Mouse (Mus musculus): ENCODE data around the gene Setx. TPM values are rescaled to one million over a fixed set of nuclear protein-coding genes. Genes with fewer than 3 reads are reported as not detected.

Setx gene
- polyA plus RNA-seq, 1 experiment from 2014 or later: 21.8 TPM

- Histone ChIP-seq H3K4me2 (replicated peaks; ENCODE audit: low read depth, low read length) (no peak overlapping the region), H3K27ac (ENCODE audit: low read depth, low read length) (no peak overlapping the region), H3K9ac (ENCODE audit: low read depth, low read length) (no peak overlapping the region), H3K4me1 (replicated peaks; ENCODE audit: control insufficient read depth, insufficient read depth, low read length) (no peaks in the 10 kb centered on the region), H3K9me3 (ENCODE audit: control insufficient read depth, low read length) (no peaks in the 10 kb centered on the region), H3K4me3 (ENCODE audit: low read depth, low read length) (no peak overlapping the region), H3K27me3 (ENCODE audit: control insufficient read depth, insufficient read depth, low read length) (peaks cover 12% of the 10 kb centered on the region), H3K36me3 (ENCODE audit: control insufficient read depth, insufficient read depth, low read length) (no peaks in the 10 kb centered on the region)
- no peak for ATAC-seq (ENCODE audit: low FRiP score)
- DNase-seq (ENCODE audit: low spot score): no peak
- WGBS: 71% methylated on average over 12 of the region's 12 CpGs
Measured at GRCm38 (mm10) chr2:29196844-29197243, 72.9 kb downstream of the Setx start.

DNA sequence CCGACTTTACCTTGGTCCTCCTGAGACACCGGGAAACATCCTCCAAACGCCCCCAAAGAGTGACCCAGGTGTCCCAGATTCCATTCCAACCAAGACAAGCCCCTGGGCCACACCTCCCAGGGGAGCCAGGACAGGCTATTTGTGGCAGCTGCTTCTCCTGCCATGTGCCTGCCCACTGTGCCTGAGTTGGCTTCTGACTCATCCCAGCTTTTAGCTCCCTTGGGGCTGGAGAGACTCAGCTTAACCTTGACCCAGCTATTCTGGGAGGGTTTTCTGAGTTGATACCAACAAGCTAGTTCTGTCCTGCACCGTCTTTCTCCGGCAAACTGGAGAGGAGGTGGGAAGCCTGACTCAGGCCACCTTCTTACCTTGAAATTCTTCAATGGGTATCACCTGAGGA lies 74.5 kb downstream of the Setx start:
- no peak overlapping the region for H3K4me3 ChIP-seq (ENCODE audit: low read depth, low read length)
- no peaks in the 10 kb centered on the region for H3K9me3 ChIP-seq (ENCODE audit: control insufficient read depth, low read length)
- no peaks in the 10 kb centered on the region for H3K36me3 ChIP-seq (ENCODE audit: control insufficient read depth, insufficient read depth, low read length)
- DNase-seq (ENCODE audit: low spot score) (no peak), ATAC-seq (ENCODE audit: low FRiP score) (no peak)
- 81% methylated on average over 5 of the region's 5 CpGs for WGBS
- H3K4me1 ChIP-seq (replicated peaks; ENCODE audit: control insufficient read depth, insufficient read depth, low read length): no peaks in the 10 kb centered on the region
- no peak overlapping the region for H3K27ac ChIP-seq (ENCODE audit: low read depth, low read length)
- no peak overlapping the region for H3K9ac ChIP-seq (ENCODE audit: low read depth, low read length)
- H3K27me3 ChIP-seq (ENCODE audit: control insufficient read depth, insufficient read depth, low read length): peaks cover 12% of the 10 kb centered on the region
- H3K4me2 ChIP-seq (replicated peaks; ENCODE audit: low read depth, low read length): no peak overlapping the region

DNA sequence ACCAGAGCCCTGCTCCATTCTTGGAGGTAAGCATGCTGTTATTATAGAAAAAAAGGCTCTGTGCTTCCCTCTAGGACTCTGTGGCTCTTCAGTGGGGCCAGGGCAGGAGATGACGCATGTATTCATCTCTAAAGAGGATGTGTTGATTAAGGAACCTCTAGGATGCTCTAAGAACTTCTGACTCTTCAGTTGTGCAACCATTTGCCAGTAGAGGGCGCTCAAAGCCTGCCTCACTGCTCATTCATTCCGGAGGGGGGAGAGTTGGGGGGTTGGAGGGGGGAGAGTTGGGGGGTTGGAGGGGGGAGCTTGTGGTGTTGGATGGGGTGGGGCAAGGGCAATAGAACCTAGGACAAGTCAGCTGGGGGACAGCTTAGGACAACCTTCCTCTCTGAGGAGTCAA lies 75.9 kb downstream of the Setx start:
- Histone ChIP-seq H3K9ac (ENCODE audit: low read depth, low read length) (no peak overlapping the region), H3K27ac (ENCODE audit: low read depth, low read length) (no peak overlapping the region), H3K4me1 (replicated peaks; ENCODE audit: control insufficient read depth, insufficient read depth, low read length) (no peaks in the 10 kb centered on the region), H3K9me3 (ENCODE audit: control insufficient read depth, low read length) (no peaks in the 10 kb centered on the region), H3K27me3 (ENCODE audit: control insufficient read depth, insufficient read depth, low read length) (peaks cover 12% of the 10 kb centered on the region), H3K4me2 (replicated peaks; ENCODE audit: low read depth, low read length) (no peak overlapping the region), H3K36me3 (ENCODE audit: control insufficient read depth, insufficient read depth, low read length) (no peaks in the 10 kb centered on the region), H3K4me3 (ENCODE audit: low read depth, low read length) (no peak overlapping the region)
- peak; percentile 63 for DNase-seq (ENCODE audit: low spot score)
- WGBS: 10% methylated on average over 3 of the region's 3 CpGs
- no peak for ATAC-seq (ENCODE audit: low FRiP score)

DNA sequence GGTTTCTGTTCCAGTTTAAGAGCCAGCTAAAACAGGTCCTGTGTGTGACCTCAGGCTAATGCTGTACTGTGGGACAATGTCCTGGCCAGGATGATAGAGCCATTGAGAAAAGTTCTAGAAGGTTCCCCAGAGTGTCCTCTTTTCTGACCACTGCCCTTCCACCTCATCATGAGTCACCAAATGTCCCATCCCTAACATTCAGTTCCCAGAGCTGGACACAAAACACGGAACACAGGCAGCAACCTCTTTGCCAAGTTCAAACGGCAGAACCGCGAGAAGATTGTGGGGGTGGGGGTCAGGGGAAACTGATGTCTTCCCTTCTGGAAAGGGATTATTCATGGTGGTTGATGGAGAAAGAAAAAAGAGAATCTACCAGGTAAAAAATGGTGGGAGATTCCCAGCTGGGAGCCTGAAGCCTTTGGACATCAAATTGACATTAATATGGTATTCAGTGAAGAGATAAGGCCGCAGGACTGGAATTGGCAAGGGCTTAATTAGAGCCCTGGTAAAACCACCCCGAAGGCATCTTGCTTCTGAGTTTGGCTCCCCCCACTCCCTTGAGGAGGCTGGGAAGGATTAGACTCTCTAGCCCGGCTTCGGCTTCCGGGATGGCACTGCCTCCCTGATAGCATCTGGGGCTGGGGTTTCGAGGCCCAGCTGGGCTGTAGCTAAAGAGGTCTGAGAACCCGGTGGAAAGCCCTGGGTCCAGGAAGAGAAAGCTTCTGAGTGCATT lies 77.4 kb downstream of the Setx start:
- H3K27ac ChIP-seq (ENCODE audit: low read depth, low read length): no peak overlapping the region
- ATAC-seq (ENCODE audit: low FRiP score) (no peak), DNase-seq (ENCODE audit: low spot score) (no peak)
- H3K4me2 ChIP-seq (replicated peaks; ENCODE audit: low read depth, low read length): no peak overlapping the region
- no peak overlapping the region for H3K4me3 ChIP-seq (ENCODE audit: low read depth, low read length)
- H3K4me1 ChIP-seq (replicated peaks; ENCODE audit: control insufficient read depth, insufficient read depth, low read length): no peaks in the 10 kb centered on the region
- no peaks in the 10 kb centered on the region for H3K9me3 ChIP-seq (ENCODE audit: control insufficient read depth, low read length)
- no peak overlapping the region for H3K9ac ChIP-seq (ENCODE audit: low read depth, low read length)
- peaks cover 2% of the 10 kb centered on the region; the same call in 1 of the 2 replicates for H3K27me3 ChIP-seq (ENCODE audit: control insufficient read depth, insufficient read depth, low read length)
- H3K36me3 ChIP-seq (ENCODE audit: control insufficient read depth, insufficient read depth, low read length): no peaks in the 10 kb centered on the region
- WGBS: 67% methylated on average over 11 of the region's 11 CpGs

- 40% methylated on average over 8 of the region's 8 CpGs for WGBS
- Histone ChIP-seq H3K36me3 (ENCODE audit: control insufficient read depth, insufficient read depth, low read length) (no peaks in the 10 kb centered on the region), H3K4me1 (replicated peaks; ENCODE audit: control insufficient read depth, insufficient read depth, low read length) (no peaks in the 10 kb centered on the region), H3K9me3 (ENCODE audit: control insufficient read depth, low read length) (no peaks in the 10 kb centered on the region), H3K4me3 (ENCODE audit: low read depth, low read length) (no peak overlapping the region), H3K27ac (ENCODE audit: low read depth, low read length) (no peak overlapping the region), H3K9ac (ENCODE audit: low read depth, low read length) (no peak overlapping the region), H3K4me2 (replicated peaks; ENCODE audit: low read depth, low read length) (no peak overlapping the region), H3K27me3 (ENCODE audit: control insufficient read depth, insufficient read depth, low read length) (no peaks in the 10 kb centered on the region)
- no peak for ATAC-seq (ENCODE audit: low FRiP score)
- DNase-seq (ENCODE audit: low spot score): no peak
Measured at GRCm38 (mm10) chr2:29206156-29206555, 82.2 kb downstream of the Setx start.

DNA sequence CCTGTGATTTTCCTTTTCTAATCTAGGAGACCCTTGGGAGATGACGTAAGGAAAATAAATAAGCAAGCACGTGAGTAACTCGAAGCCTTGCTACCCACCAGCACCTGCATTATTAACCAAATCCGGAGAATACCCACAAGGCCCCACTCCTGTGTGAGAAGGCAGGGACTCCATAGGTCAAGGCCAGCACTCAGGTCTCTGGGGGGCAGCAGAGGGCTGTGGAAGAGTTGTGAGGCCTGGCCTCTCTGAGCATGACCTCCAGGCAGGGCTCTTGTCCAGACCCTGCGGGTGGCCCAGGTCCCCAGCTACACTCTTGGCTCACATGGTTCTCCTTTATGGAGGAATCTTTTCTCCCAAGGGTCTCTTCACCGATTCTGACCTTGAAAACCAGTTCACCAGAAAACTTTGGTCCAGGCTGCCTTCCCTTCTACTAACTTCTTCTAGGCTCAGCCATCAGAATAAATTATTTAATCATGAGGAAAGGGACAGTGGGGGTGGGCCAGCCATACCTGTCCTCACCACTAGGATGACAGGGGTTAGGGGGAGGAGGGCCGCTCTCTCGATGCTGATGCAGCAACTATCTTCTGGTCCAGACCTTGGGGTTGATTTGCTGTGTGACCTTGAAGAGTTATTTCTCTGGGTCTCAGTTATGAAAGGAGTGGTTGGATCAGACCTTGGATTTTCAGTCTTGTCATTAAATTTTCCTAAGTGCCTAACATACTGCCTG lies 92.5 kb downstream of the Setx start:
- DNase-seq (ENCODE audit: low spot score) (peak; percentile 46), ATAC-seq (ENCODE audit: low FRiP score) (no peak)
- no peak overlapping the region for H3K4me3 ChIP-seq (ENCODE audit: low read depth, low read length)
- no peak overlapping the region for H3K9ac ChIP-seq (ENCODE audit: low read depth, low read length)
- no peaks in the 10 kb centered on the region for H3K36me3 ChIP-seq (ENCODE audit: control insufficient read depth, insufficient read depth, low read length)
- WGBS: 52% methylated on average over 8 of the region's 8 CpGs
- H3K4me2 ChIP-seq (replicated peaks; ENCODE audit: low read depth, low read length): no peak overlapping the region
- H3K4me1 ChIP-seq (replicated peaks; ENCODE audit: control insufficient read depth, insufficient read depth, low read length): no peaks in the 10 kb centered on the region
- H3K9me3 ChIP-seq (ENCODE audit: control insufficient read depth, low read length): no peaks in the 10 kb centered on the region
- no peak overlapping the region for H3K27ac ChIP-seq (ENCODE audit: low read depth, low read length)
- no peaks in the 10 kb centered on the region for H3K27me3 ChIP-seq (ENCODE audit: control insufficient read depth, insufficient read depth, low read length)

- no peaks in the 10 kb centered on the region for H3K27me3 ChIP-seq (ENCODE audit: control insufficient read depth, insufficient read depth, low read length)
- no peak overlapping the region for H3K4me2 ChIP-seq (replicated peaks; ENCODE audit: low read depth, low read length)
- no peaks in the 10 kb centered on the region for H3K36me3 ChIP-seq (ENCODE audit: control insufficient read depth, insufficient read depth, low read length)
- 90% methylated on average over 5 of the region's 5 CpGs for WGBS
- no peaks in the 10 kb centered on the region for H3K9me3 ChIP-seq (ENCODE audit: control insufficient read depth, low read length)
- ATAC-seq (ENCODE audit: low FRiP score): no peak
- H3K27ac ChIP-seq (ENCODE audit: low read depth, low read length): no peak overlapping the region
- H3K4me3 ChIP-seq (ENCODE audit: low read depth, low read length): no peak overlapping the region
- DNase-seq (ENCODE audit: low spot score): no peak
- no peaks in the 10 kb centered on the region; the same call in 1 of the 2 replicates for H3K4me1 ChIP-seq (replicated peaks; ENCODE audit: control insufficient read depth, insufficient read depth, low read length)
- H3K9ac ChIP-seq (ENCODE audit: low read depth, low read length): no peak overlapping the region
Measured at GRCm38 (mm10) chr2:29217042-29217441, 93.1 kb downstream of the Setx start.

DNA sequence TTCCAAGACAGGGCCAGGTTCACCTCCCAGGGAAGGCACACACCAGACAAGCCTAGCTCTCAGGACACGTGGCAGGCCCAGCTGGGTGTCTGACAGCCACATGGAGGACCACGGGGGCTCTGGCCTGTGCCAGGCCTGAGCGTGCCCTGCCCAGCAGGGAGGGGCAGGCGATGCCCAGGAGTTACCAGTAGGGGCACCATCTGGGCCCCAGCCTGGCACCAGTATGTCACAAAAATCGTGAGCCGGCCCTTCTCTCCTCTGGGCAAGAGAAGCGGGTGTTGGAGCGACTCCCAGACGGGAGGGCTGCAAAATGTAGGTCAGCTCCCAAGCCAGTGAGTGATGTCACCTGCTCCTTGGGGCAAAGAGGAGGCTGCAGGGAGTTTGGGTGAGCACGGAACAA lies 93.9 kb downstream of the Setx start:
- no peak for DNase-seq (ENCODE audit: low spot score)
- H3K4me2 ChIP-seq (replicated peaks; ENCODE audit: low read depth, low read length): no peak overlapping the region
- H3K36me3 ChIP-seq (ENCODE audit: control insufficient read depth, insufficient read depth, low read length): no peaks in the 10 kb centered on the region
- no peak overlapping the region for H3K4me3 ChIP-seq (ENCODE audit: low read depth, low read length)
- ATAC-seq (ENCODE audit: low FRiP score): no peak
- H3K9me3 ChIP-seq (ENCODE audit: control insufficient read depth, low read length): no peaks in the 10 kb centered on the region
- no peaks in the 10 kb centered on the region for H3K27me3 ChIP-seq (ENCODE audit: control insufficient read depth, insufficient read depth, low read length)
- 72% methylated on average over 10 of the region's 10 CpGs for WGBS
- H3K27ac ChIP-seq (ENCODE audit: low read depth, low read length): no peak overlapping the region
- no peak overlapping the region for H3K9ac ChIP-seq (ENCODE audit: low read depth, low read length)
- H3K4me1 ChIP-seq (replicated peaks; ENCODE audit: control insufficient read depth, insufficient read depth, low read length): peaks cover 3% of the 10 kb centered on the region; the same call in 1 of the 2 replicates

DNA sequence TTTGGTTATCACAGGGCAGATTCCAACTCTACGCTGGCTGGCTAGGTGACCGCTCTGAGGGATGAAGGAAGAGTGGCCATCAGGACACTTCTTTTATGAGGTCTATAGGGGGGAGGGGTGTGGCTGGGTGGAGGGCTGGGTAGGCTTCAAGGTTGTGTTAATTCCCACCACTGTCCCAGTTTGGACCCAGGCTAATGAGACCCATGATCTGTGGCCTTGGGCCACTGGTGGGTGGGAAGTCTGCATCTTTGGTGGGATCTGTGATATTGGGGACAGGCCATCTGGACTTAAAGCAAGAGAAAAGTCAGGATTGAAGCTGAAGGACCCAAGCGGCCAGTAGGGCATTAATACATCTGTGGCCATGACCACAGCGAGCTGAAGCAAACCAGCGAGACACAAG lies 94.8 kb downstream of the Setx start:
- 85% methylated on average over 5 of the region's 5 CpGs for WGBS
- no peaks in the 10 kb centered on the region for H3K36me3 ChIP-seq (ENCODE audit: control insufficient read depth, insufficient read depth, low read length)
- DNase-seq (ENCODE audit: low spot score) (no peak), ATAC-seq (ENCODE audit: low FRiP score) (no peak)
- H3K4me2 ChIP-seq (replicated peaks; ENCODE audit: low read depth, low read length): no peak overlapping the region
- no peaks in the 10 kb centered on the region for H3K9me3 ChIP-seq (ENCODE audit: control insufficient read depth, low read length)
- no peak overlapping the region for H3K9ac ChIP-seq (ENCODE audit: low read depth, low read length)
- no peak overlapping the region for H3K4me3 ChIP-seq (ENCODE audit: low read depth, low read length)
- peaks cover 3% of the 10 kb centered on the region; the same call in 1 of the 2 replicates for H3K4me1 ChIP-seq (replicated peaks; ENCODE audit: control insufficient read depth, insufficient read depth, low read length)
- H3K27ac ChIP-seq (ENCODE audit: low read depth, low read length): no peak overlapping the region
- no peaks in the 10 kb centered on the region for H3K27me3 ChIP-seq (ENCODE audit: control insufficient read depth, insufficient read depth, low read length)
